Mouse (Mus musculus) heart, postnatal 0 days (tissue): ENCODE measurements at regions not wholly inside any gene's neighbourhood (a gene's known extent, or its start where the extent isn't known, plus 50 kb on each side); places are given as distances from the start of the nearest gene placed in this dataset.

Source experiments
- ATAC-seq: fragments of 200-750 bp; cut with Nextera tagmentation; 2 replicates; pipeline ENCODE4 v1.8.0; 2017; ENCODE audit warnings: low read depth, moderate number of reproducible peaks, moderate library complexity; ENCODE audit not compliant: insufficient read depth
- DNase-seq: peaks from one replicate; pipeline ENCODE4 v3.0.0-alpha.2; 2016; ENCODE audit warnings: low spot score
- H3K27ac ChIP-seq: fragments of 300-500 bp; sonication (generic); 2 replicates; pipeline ENCODE4 v1.5.1; 2014; ENCODE audit warnings: low read depth, mild to moderate bottlenecking
- H3K27me3 ChIP-seq: fragments of 300-500 bp; sonication (generic); 2 replicates; pipeline ENCODE4 v1.6.1; 2014; ENCODE audit warnings: low read length, mixed read lengths; ENCODE audit not compliant: control insufficient read depth, insufficient read depth
- H3K36me3 ChIP-seq: fragments of 300-500 bp; sonication (generic); replicated peaks from 2 replicates; pipeline ENCODE4 v1.6.1; 2014; ENCODE audit warnings: low read length, mixed read lengths; ENCODE audit not compliant: control insufficient read depth, insufficient read depth
- H3K4me1 ChIP-seq: fragments of 300-500 bp; sonication (generic); 2 replicates; pipeline ENCODE4 v1.6.1; 2014; ENCODE audit warnings: antibody characterized with exemption; ENCODE audit not compliant: control insufficient read depth, insufficient read depth
- H3K4me2 ChIP-seq: fragments of 300-500 bp; sonication (generic); 2 replicates; pipeline ENCODE4 v1.6.1; 2014; ENCODE audit warnings: low read depth, mild to moderate bottlenecking, low read length, moderate library complexity
- H3K4me3 ChIP-seq: fragments of 300-500 bp; sonication (generic); 2 replicates; pipeline ENCODE4 v1.5.1; 2014; ENCODE audit warnings: low read depth, low read length
- H3K9ac ChIP-seq: fragments of 300-500 bp; sonication (generic); replicated peaks from 2 replicates; pipeline ENCODE4 v1.6.1; 2014; ENCODE audit warnings: low read depth, low read length, mixed read lengths
- H3K9me3 ChIP-seq: fragments of 300-500 bp; sonication (generic); replicated peaks from 2 replicates; pipeline ENCODE4 v1.6.1; 2016; ENCODE audit warnings: low read length; ENCODE audit not compliant: control insufficient read depth
- CTCF ChIP-seq: IDR thresholded peaks from 2 replicates; pipeline ENCODE4 v1.5.1; 2016; ENCODE audit warnings: antibody characterized with exemption, control low read depth, low read depth
- EP300 ChIP-seq: IDR thresholded peaks from 2 replicates; pipeline ENCODE4 v1.6.1; 2016; ENCODE audit warnings: antibody characterized with exemption, low read depth
- WGBS: fragments of 180-500 bp; shearing (Covaris S2); extraction: QIAGEN DNeasy Blood & Tissue Kit; methylation state at CpG from one replicate; pipeline ENCODE4 v1.1.7; 2014; 5-methylcytosine and 5-hydroxymethylcytosine counted together

DNA sequence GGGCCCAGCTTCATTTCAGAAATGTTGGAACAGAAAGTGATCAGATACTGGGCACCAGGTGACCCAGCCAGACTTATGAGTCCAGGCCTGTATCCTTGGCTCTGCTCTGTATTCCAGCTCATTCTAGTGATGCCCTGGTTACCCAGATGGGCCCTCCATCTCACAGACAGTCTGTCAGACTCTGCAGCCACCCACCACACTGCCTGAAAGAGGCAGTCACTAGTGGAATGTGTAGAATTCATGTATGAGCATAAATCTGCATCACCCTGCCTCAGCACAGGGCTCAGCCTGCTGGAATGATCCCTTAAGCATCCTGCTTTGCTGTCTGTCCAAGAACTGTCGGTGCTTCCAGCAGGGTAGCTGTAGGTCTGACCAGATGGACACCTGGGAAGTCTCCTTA lies 51.8 kb upstream of the Nectin1 start:
- TF ChIP-seq CTCF (no peak), EP300 (no peak)
- Histone ChIP-seq H3K4me2 (no peak overlapping the region), H3K4me3 (no peak overlapping the region), H3K27ac (no peak overlapping the region), H3K27me3 (no peaks in the 10 kb centered on the region), H3K36me3 (no peaks in the 10 kb centered on the region), H3K9me3 (no peaks in the 10 kb centered on the region), H3K4me1 (no peaks in the 10 kb centered on the region), H3K9ac (no peak overlapping the region)
- DNase-seq (no peak), ATAC-seq (no peak)
- 65% methylated on average over 1 of the region's 1 CpGs for WGBS

GRCm38 (mm10) chr9:43692538-43692937 lies 51.2 kb upstream of the Nectin1 start:
- DNase-seq (no peak), ATAC-seq (no peak)
- Histone ChIP-seq H3K9ac (no peak overlapping the region), H3K4me2 (no peak overlapping the region), H3K4me1 (no peaks in the 10 kb centered on the region), H3K9me3 (no peaks in the 10 kb centered on the region), H3K27me3 (no peaks in the 10 kb centered on the region), H3K27ac (no peak overlapping the region), H3K36me3 (no peaks in the 10 kb centered on the region), H3K4me3 (no peak overlapping the region)
- WGBS: 74% methylated on average over 10 of the region's 10 CpGs
- TF ChIP-seq CTCF (no peak), EP300 (no peak)
